Mouse (Mus musculus): ENCODE results near the gene Pcare. TPM values are rescaled to one million over a fixed set of nuclear protein-coding genes. Genes with fewer than 3 reads are reported as not detected.

Gene Pcare
- total RNA-seq, 2 experiments from 2014 or later, result not detected

Other genes starting within 250 kb of the Pcare start
- gene Ndc80, start 226.0 kb downstream of the Pcare start, total RNA-seq (2021), result 1 to 10 TPM; 2.2 to 2.3 TPM
- under 1 TPM; 0.22 to 0.25 TPM for gene Spdya, start 200.8 kb downstream of the Pcare start, total RNA-seq (2021)
- gene Wdr43, start 137.0 kb downstream of the Pcare start, total RNA-seq (2021), result 10 to 100 TPM; 24.7 to 26.3 TPM
- 1 to 10 TPM in 1 of 2 experiments, under 1 TPM in 1; 0.82 to 1.1 TPM for gene Togaram2, start 79.6 kb downstream of the Pcare start, total RNA-seq (2021)
- gene Clip4, start 15.6 kb upstream of the Pcare start, total RNA-seq (2021), result 10 to 100 TPM; 44.7 to 58.8 TPM

Data from gastrocnemius, postnatal 14 days (tissue).